Comparison of ENCODE assay signal across 23 mouse cellular contexts in genomic region chr19:55820202-55820601, GRCm38 (mm10).
"Had no signal": no experiment of that assay in that cellular context is flagged by ENCODE, and none has a peak within 500 bp of the region (broad histone marks: within the 10 kb centered on the region; RNA-seq: fewer than 3 reads in every experiment).

No protein-coding gene starts in this region.

- H3K27ac ChIP-seq: hindbrain, postnatal 0 days; layer of hippocampus, adult 2 months; limb, embryonic 13.5 days; liver, embryonic 12.5 days; liver, embryonic 15.5 days; macrophage; neural tube, embryonic 12.5 days; neural tube, embryonic 15.5 days; stomach, embryonic 15.5 days had no signal

- H3K4me3 ChIP-seq: layer of hippocampus, adult 2 months; limb, embryonic 10.5 days; limb, embryonic 13.5 days; liver, embryonic 12.5 days; liver, embryonic 15.5 days; neural tube, embryonic 12.5 days; neural tube, embryonic 15.5 days; stomach, embryonic 15.5 days had no signal

- H3K36me3 ChIP-seq: liver, embryonic 15.5 days; neural tube, embryonic 12.5 days; neural tube, embryonic 15.5 days had no signal

- H3K9me3 ChIP-seq: limb, embryonic 10.5 days; limb, embryonic 13.5 days; liver, embryonic 12.5 days; liver, embryonic 15.5 days; neural tube, embryonic 12.5 days; neural tube, embryonic 15.5 days; stomach, embryonic 15.5 days had no signal

- H3K4me2 ChIP-seq: limb, embryonic 13.5 days; liver, embryonic 12.5 days; liver, embryonic 15.5 days; midbrain, embryonic 11.5 days; neural tube, embryonic 12.5 days; neural tube, embryonic 15.5 days; stomach, embryonic 15.5 days had no signal

- ATAC-seq: hindbrain, postnatal 0 days; inflammation-experienced regulatory T-cells, adult 6 months; intestine, embryonic 16.5 days; liver, embryonic 12.5 days had no signal

- H3K9ac ChIP-seq: limb, embryonic 13.5 days; liver, embryonic 12.5 days; liver, embryonic 15.5 days; neural tube, embryonic 12.5 days; neural tube, embryonic 15.5 days; stomach, embryonic 15.5 days had no signal

- H3K27me3 ChIP-seq: limb, embryonic 13.5 days; neural tube, embryonic 12.5 days; neural tube, embryonic 15.5 days; stomach, embryonic 15.5 days had no signal

- DNase-seq: kidney, adult 18-20 months; kidney, adult 9 months; kidney, postnatal 25 days; layer of hippocampus, adult 9-11 months; liver; midbrain, embryonic 14.5 days; right cerebral cortex, adult 18-20 months; right cerebral cortex, postnatal 25 days; spleen, adult 18-20 months; thymus, postnatal 4 days had no signal
